Mouse (Mus musculus): ENCODE data around the gene Rpl27a.

DNA sequence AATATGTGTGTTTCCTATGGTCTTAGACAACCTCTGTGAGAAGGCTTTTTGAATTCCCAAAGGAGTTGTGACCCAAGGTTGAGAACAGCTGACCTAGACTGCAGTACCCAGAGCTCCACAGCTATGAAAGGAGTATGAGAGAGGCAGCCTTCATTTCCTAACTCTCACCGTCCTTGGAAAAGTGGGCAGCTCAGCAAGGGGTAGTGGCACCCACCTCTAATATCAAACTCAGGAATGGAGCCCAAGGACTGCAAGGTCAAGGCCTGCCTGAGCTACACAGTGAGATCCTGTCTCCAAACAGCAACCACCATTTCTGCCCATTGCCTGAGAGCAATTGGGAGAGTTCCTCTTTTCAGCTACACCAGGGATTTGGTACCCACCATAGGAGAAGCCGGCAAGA, 10.8 kb downstream of the Rpl27a start:
- no peak for TF ChIP-seq POLR2AphosphoS5 (IDR thresholded peaks at IDR 0.05; ENCODE audit: insufficient replicate concordance, low read depth, low read length)
- no peak for TF ChIP-seq CTCF (IDR thresholded peaks at IDR 0.05; ENCODE audit: low read depth, low read length)
- no peak for TF ChIP-seq GATA1 (IDR thresholded peaks at IDR 0.05; ENCODE audit: borderline replicate concordance, low read length)
